Mouse (Mus musculus) cerebellum, postnatal 25 days (tissue): ENCODE data around the gene Yjefn3.

ENCODE experiments used
- DNase-seq, 2 experiments: peaks; one replicate each; pipeline ENCODE4 v3.0.0; 2021; ENCODE audit warnings: mixed read lengths in 2 of 2

Yjefn3 gene

GRCm38 (mm10) chr8:69906260-69906659, 3.7 kb upstream of the Yjefn3 start:
- no peak for DNase-seq

- DNase-seq, result no peak
Observed at GRCm38 (mm10) chr8:69904096-69904495, 1.6 kb upstream of the Yjefn3 start.

- peak; percentile 99 for DNase-seq
Observed at GRCm38 (mm10) chr8:69903063-69903542, 591 bp upstream of the Yjefn3 start.

- DNase-seq, result peak; percentile 98
Observed at GRCm38 (mm10) chr8:69901484-69902162, 889 bp downstream of the Yjefn3 start.

GRCm38 (mm10) chr8:69900895-69901451, 1.5 kb downstream of the Yjefn3 start:
- no peak for DNase-seq

GRCm38 (mm10) chr8:69899876-69900275, 2.6 kb downstream of the Yjefn3 start:
- DNase-seq, result no peak

- no peak for DNase-seq
Observed at GRCm38 (mm10) chr8:69897857-69898256, 4.7 kb downstream of the Yjefn3 start.

GRCm38 (mm10) chr8:69895772-69896451, 6.6 kb downstream of the Yjefn3 start:
- DNase-seq, result no peak

GRCm38 (mm10) chr8:69894836-69895332, 7.6 kb downstream of the Yjefn3 start:
- DNase-seq, result no peak

GRCm38 (mm10) chr8:69893863-69894262, 8.6 kb downstream of the Yjefn3 start:
- DNase-seq, result peak; percentile 41 to 73

- DNase-seq, result peak; percentile 63 to 76
Observed at GRCm38 (mm10) chr8:69890813-69891241, 11.7 kb downstream of the Yjefn3 start.

GRCm38 (mm10) chr8:69888902-69889301, 13.6 kb downstream of the Yjefn3 start:
- peak; percentile 35 to 54 for DNase-seq

GRCm38 (mm10) chr8:69888244-69888866, 14.2 kb downstream of the Yjefn3 start:
- DNase-seq, result peak in 1 of 2 experiments; percentile 31

- DNase-seq, result peak; percentile 37 to 48
Observed at GRCm38 (mm10) chr8:69887289-69888243, 14.9 kb downstream of the Yjefn3 start, which contains the start of gene Cilp2. TSS of gene Cilp2 (minus strand) at chr8:69887687.

GRCm38 (mm10) chr8:69884141-69884540, 18.4 kb downstream of the Yjefn3 start:
- no peak for DNase-seq

GRCm38 (mm10) chr8:69882833-69883600, 19.5 kb downstream of the Yjefn3 start:
- no peak for DNase-seq

GRCm38 (mm10) chr8:69882021-69882756, 20.3 kb downstream of the Yjefn3 start:
- peak; percentile 33 to 60 for DNase-seq

GRCm38 (mm10) chr8:69881261-69881865, 21.1 kb downstream of the Yjefn3 start:
- no peak for DNase-seq

GRCm38 (mm10) chr8:69880841-69881240, 21.7 kb downstream of the Yjefn3 start:
- DNase-seq, result no peak

GRCm38 (mm10) chr8:69879678-69880077, 22.8 kb downstream of the Yjefn3 start:
- DNase-seq, result no peak
